Mouse (Mus musculus): ENCODE results near the gene Adprhl1. TPM values are rescaled to one million over a fixed set of nuclear protein-coding genes. Genes with fewer than 3 reads are reported as not detected.

Adprhl1 gene
- polyA plus RNA-seq (2012), result not detected in 2 replicates

DNA sequence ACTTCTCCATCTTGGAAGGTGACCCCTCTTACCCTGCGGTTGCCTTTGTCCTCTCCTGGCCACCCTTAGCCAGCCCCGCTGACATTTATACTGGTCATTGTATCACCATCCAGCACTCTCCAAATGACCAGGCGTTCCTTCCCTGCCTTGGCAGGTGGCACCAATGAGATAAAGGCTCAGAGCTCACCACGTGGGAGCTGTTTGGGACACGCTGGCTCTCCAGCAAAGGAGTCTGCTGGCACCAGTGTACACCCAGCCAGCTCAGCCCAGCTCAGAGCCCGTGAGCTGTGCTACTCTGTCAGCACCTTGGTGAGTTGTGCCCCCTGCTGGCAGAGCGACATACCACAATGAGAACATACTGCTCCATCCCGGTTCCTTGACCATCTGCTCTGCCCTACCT, at the start of gene Adprhl1:
Gene Adprhl1 (minus strand): TSS at position 144 of the 400 bp plus-strand sequence.

DNA sequence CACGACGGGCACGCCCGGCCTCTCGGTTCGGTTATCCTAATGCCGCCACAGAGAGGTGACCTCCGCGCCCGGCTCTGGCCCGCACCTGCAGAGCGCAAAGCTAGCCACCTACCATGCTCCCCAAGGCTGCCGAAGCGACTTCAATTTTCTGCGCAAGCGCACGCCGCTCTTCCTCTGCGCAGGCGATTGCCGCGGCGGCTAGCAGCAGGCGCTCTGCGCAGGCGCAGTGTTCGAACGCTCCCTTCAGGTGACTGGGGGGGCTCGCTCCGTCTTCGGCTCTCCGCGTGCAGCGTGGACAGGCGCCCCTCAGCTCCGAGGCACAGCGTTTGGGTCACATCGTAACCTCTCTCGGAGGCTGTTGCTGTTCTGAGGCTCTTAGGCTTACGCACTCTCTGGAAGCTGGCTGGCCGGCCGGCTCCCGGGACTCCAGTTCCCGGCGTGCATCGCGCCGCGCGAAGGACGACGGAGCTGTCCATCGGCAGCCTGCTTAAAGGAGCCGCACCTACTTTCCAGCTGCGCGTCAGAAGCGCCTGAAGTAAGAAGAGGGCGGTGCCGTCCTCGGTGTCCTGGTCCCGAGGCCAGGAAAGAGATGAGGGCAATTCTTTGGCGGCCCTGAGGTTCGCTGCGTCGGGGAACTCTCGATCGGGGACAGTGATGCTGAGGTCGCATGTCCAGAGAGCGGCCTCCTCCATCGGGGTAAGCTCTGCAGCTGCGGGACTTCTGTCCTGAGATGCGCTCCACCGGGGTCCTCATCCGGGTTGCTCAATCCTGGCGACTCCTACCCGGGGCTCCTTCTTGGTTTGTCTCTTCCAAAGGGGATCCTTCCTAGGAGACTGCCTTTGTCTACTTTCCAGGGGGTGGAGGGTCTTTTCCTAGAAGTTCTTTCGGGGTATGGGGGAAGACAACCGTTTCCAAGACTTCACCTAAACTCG, 34.0 kb upstream of the Adprhl1 start, which contains the start of the genes Dcun1d2 and Tmco3:
Gene Dcun1d2 (minus strand): TSS at position 440 of the 932 bp plus-strand sequence.
Gene Tmco3 (plus strand): TSS at position 499 of the 932 bp plus-strand sequence.

DNA sequence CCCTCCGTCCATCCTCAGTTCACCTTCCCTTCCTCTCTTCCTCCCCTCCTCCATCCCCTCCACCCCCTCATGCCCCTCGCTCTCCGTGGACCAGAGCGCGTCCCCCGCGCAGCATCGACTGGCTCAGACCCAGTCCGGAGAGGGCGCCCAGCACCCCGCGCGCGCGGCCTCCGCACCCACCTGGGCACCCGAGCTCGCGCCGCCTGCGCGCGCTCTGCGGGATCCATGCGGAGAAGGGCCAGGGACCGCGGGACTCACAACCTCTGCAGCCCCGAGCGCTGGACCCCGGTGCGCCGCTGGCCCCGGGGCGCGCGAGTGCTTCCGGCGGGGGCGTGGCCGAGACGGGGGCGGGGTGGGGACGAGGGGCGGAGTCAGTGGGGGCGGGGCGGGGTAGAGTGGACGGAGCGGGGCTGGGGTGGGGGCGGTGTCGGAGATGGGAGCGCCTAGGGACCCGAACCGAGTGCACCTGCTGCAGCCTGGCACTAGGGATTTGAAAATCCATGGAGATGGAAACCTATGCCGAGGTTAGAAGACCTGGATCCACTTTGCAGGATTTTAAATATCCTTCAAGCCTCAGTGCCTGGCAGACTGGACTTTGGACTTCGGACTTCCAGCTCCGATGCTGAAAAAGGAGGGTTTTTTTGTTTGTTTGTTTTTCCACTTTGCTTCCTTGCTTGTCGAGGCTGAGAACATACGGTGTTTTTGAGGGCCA, 53.5 kb downstream of the Adprhl1 start, which contains the start of gene Grtp1:
Gene Grtp1 (minus strand): TSS at position 320 of the 712 bp plus-strand sequence.

Other genes starting within 250 kb of the Adprhl1 start
- gene F7, start 228.1 kb downstream of the Adprhl1 start, polyA plus RNA-seq (2012), result 0.39 and 2.3 TPM in 2 replicates
- gene F10, start 216.9 kb downstream of the Adprhl1 start, polyA plus RNA-seq (2012), result 10.6 and 35.2 TPM in 2 replicates
- gene Proz, start 193.2 kb downstream of the Adprhl1 start, polyA plus RNA-seq (2012), result not detected in 2 replicates
- 10.3 and 11.0 TPM in 2 replicates for gene Pcid2, start 148.7 kb downstream of the Adprhl1 start, polyA plus RNA-seq (2012)
- 26.8 and 32.1 TPM in 2 replicates for gene Cul4a, start 148.5 kb downstream of the Adprhl1 start, polyA plus RNA-seq (2012)
- 194 and 297 TPM in 2 replicates for gene Lamp1, start 95.0 kb downstream of the Adprhl1 start, polyA plus RNA-seq (2012)
- gene Grtp1, start 53.5 kb downstream of the Adprhl1 start, polyA plus RNA-seq (2012), result 1.3 and 3.1 TPM in 2 replicates
- 3.3 TPM in 2 replicates for gene Dcun1d2, start 34.0 kb upstream of the Adprhl1 start, polyA plus RNA-seq (2012)
- 16.1 and 18.9 TPM in 2 replicates for gene Tmco3, start 34.0 kb upstream of the Adprhl1 start, polyA plus RNA-seq (2012)
- gene Tfdp1, start 84.6 kb upstream of the Adprhl1 start, polyA plus RNA-seq (2012), result 54.1 and 56.0 TPM in 2 replicates
- 0.07 and 0.13 TPM in 2 replicates for gene Atp4b, start 142.7 kb upstream of the Adprhl1 start, polyA plus RNA-seq (2012)
- gene Grk1, start 150.9 kb upstream of the Adprhl1 start, polyA plus RNA-seq (2012), result not detected in 2 replicates
- not detected in 2 replicates for gene Tmem255b, start 181.0 kb upstream of the Adprhl1 start, polyA plus RNA-seq (2012)
- gene Gas6, start 240.3 kb upstream of the Adprhl1 start, polyA plus RNA-seq (2012), result 0.14 and 0.58 TPM in 2 replicates

Data from megakaryocyte-erythroid progenitor cell, adult 5 weeks (primary cell).